Mouse (Mus musculus) lung, embryonic 14.5 days (tissue): ENCODE measurements around the gene Epha4. TPM values are rescaled to one million over a fixed set of nuclear protein-coding genes. Genes with fewer than 3 reads are reported as not detected.

Experiments
- ATAC-seq: fragments of 200-750 bp; cut with Nextera tagmentation; 2 replicates; pipeline ENCODE4 v1.8.0; 2017; ENCODE audit warnings: mild to moderate bottlenecking, moderate TSS enrichment, moderate library complexity; ENCODE audit not compliant: insufficient read depth
- DNase-seq: peaks from one replicate; pipeline ENCODE4 v3.0.0-alpha.2; 2015
- H3K27ac ChIP-seq: fragments of 300-500 bp; sonication (generic); 2 replicates; pipeline ENCODE4 v1.5.1; 2014; ENCODE audit warnings: low read depth, mild to moderate bottlenecking, moderate library complexity
- H3K27me3 ChIP-seq: fragments of 300-500 bp; sonication (generic); 2 replicates; pipeline ENCODE4 v1.6.1; 2014; ENCODE audit warnings: low read length, control low read depth; ENCODE audit not compliant: insufficient read depth
- H3K36me3 ChIP-seq: fragments of 300-500 bp; sonication (generic); 2 replicates; pipeline ENCODE4 v1.6.1; 2014; ENCODE audit warnings: control low read depth; ENCODE audit not compliant: insufficient read depth
- H3K4me1 ChIP-seq: fragments of 300-500 bp; sonication (generic); 2 replicates; pipeline ENCODE4 v1.6.1; 2014; ENCODE audit warnings: antibody characterized with exemption, control low read depth; ENCODE audit not compliant: insufficient read depth
- H3K4me2 ChIP-seq: fragments of 300-500 bp; sonication (generic); 2 replicates; pipeline ENCODE4 v1.6.1; 2014; ENCODE audit warnings: mild to moderate bottlenecking
- H3K4me3 ChIP-seq: fragments of 300-500 bp; sonication (generic); 2 replicates; pipeline ENCODE4 v1.5.1; 2014; ENCODE audit warnings: low read depth, low read length
- H3K9ac ChIP-seq: fragments of 300-500 bp; sonication (generic); 2 replicates; pipeline ENCODE4 v1.6.1; 2014
- H3K9me3 ChIP-seq: fragments of 300-500 bp; sonication (generic); 2 replicates; pipeline ENCODE4 v1.6.1; 2016; ENCODE audit warnings: low read depth, low read length, control low read depth
- CTCF ChIP-seq: IDR thresholded peaks from 2 replicates; pipeline ENCODE4 v1.5.1; 2016; ENCODE audit warnings: antibody characterized with exemption, low read depth
- WGBS: fragments of 180-500 bp; shearing (Covaris S2); extraction: QIAGEN DNeasy Blood & Tissue Kit; methylation state at CpG from one replicate; pipeline ENCODE4 v1.1.7; 2014; 5-methylcytosine and 5-hydroxymethylcytosine counted together
- polyA plus RNA-seq: library from polyadenylated mRNA; unstranded; fragments of >200 nt; fragmentation: Nextera tagmentation; extraction: Ambion mirVana; gene quantifications from 2 replicates; pipeline ENCODE4 v1.2.1, GENCODE M21; 2014

Epha4 gene
- polyA plus RNA-seq, 1 experiment from 2014 or later = 18.0 TPM

GRCm38 (mm10) chr1:77391590-77391989, 123.3 kb downstream of the Epha4 start:
- H3K4me3 ChIP-seq = no peak overlapping the region

GRCm38 (mm10) chr1:77389069-77389468, 125.8 kb downstream of the Epha4 start:
- no peaks in the 10 kb centered on the region for H3K27me3 ChIP-seq
- no peak for ATAC-seq
- no peak overlapping the region for H3K4me3 ChIP-seq
- H3K4me2 ChIP-seq = no peak overlapping the region
- no peak for TF ChIP-seq CTCF
- no peaks in the 10 kb centered on the region for H3K9me3 ChIP-seq
- no peak for DNase-seq
- WGBS = 89% methylated on average over 2 of the region's 2 CpGs
- H3K27ac ChIP-seq = no peak overlapping the region
- no peak overlapping the region for H3K9ac ChIP-seq
- 0 out of 2 replicates have a peak, but pooled peaks cover 10% of the 10 kb centered on the region for H3K36me3 ChIP-seq
- no peaks in the 10 kb centered on the region for H3K4me1 ChIP-seq

More at GRCm38 (mm10) chr1:77391590-77391989, 123.3 kb downstream of the Epha4 start:
- no peak for TF ChIP-seq CTCF
- no peaks in the 10 kb centered on the region for H3K4me1 ChIP-seq
- WGBS = 87% methylated on average over 6 of the region's 6 CpGs
- no peak overlapping the region for H3K27ac ChIP-seq
- ATAC-seq (no peak), DNase-seq (no peak)
- no peaks in the 10 kb centered on the region for H3K27me3 ChIP-seq
- H3K36me3 ChIP-seq = 0 out of 2 replicates have a peak, but pooled peaks cover 13% of the 10 kb centered on the region
- H3K4me2 ChIP-seq = no peak overlapping the region
- no peak overlapping the region for H3K9ac ChIP-seq
- H3K9me3 ChIP-seq = no peaks in the 10 kb centered on the region

GRCm38 (mm10) chr1:77388556-77388955, 126.3 kb downstream of the Epha4 start:
- no peak overlapping the region for H3K27ac ChIP-seq
- no peaks in the 10 kb centered on the region for H3K4me1 ChIP-seq
- H3K36me3 ChIP-seq = 0 out of 2 replicates have a peak, but pooled peaks cover 10% of the 10 kb centered on the region
- TF ChIP-seq CTCF = no peak
- 42% methylated on average over 4 of the region's 4 CpGs for WGBS
- H3K27me3 ChIP-seq = no peaks in the 10 kb centered on the region
- no peak for ATAC-seq
- H3K4me2 ChIP-seq = no peak overlapping the region
- H3K9me3 ChIP-seq = no peaks in the 10 kb centered on the region
- H3K4me3 ChIP-seq = no peak overlapping the region
- H3K9ac ChIP-seq = no peak overlapping the region
- no peak for DNase-seq

GRCm38 (mm10) chr1:77385613-77386012, 129.3 kb downstream of the Epha4 start:
- no peaks in the 10 kb centered on the region for H3K4me1 ChIP-seq
- TF ChIP-seq CTCF = no peak
- H3K4me2 ChIP-seq = no peak overlapping the region
- no peaks in the 10 kb centered on the region for H3K27me3 ChIP-seq
- ATAC-seq = no peak
- 77% methylated on average over 8 of the region's 8 CpGs for WGBS
- no peaks in the 10 kb centered on the region for H3K9me3 ChIP-seq
- no peak overlapping the region for H3K4me3 ChIP-seq
- H3K36me3 ChIP-seq = 0 out of 2 replicates have a peak, but pooled peaks cover 14% of the 10 kb centered on the region
- no peak for DNase-seq
- no peak overlapping the region for H3K27ac ChIP-seq
- no peak overlapping the region for H3K9ac ChIP-seq

- DNase-seq (no peak), ATAC-seq (no peak)
- Histone ChIP-seq H3K4me3 (no peak overlapping the region), H3K4me2 (no peak overlapping the region), H3K36me3 (peaks cover 19% of the 10 kb centered on the region; the same call in 1 of the 2 replicates), H3K4me1 (no peaks in the 10 kb centered on the region), H3K9me3 (no peaks in the 10 kb centered on the region), H3K27me3 (no peaks in the 10 kb centered on the region), H3K27ac (no peak overlapping the region), H3K9ac (no peak overlapping the region)
- WGBS = 78% methylated on average over 11 of the region's 11 CpGs
- no peak for TF ChIP-seq CTCF
These were observed 131.4 kb downstream of the Epha4 start for GRCm38 (mm10) chr1:77383466-77383865.

GRCm38 (mm10) chr1:77377550-77377980, 137.3 kb downstream of the Epha4 start:
- Histone ChIP-seq H3K27me3 (no peaks in the 10 kb centered on the region), H3K4me1 (no peaks in the 10 kb centered on the region), H3K36me3 (peaks cover 32% of the 10 kb centered on the region; the same call in 1 of the 2 replicates), H3K4me3 (no peak overlapping the region), H3K9me3 (no peaks in the 10 kb centered on the region), H3K27ac (no peak overlapping the region), H3K9ac (no peak overlapping the region), H3K4me2 (no peak overlapping the region)
- ATAC-seq (no peak), DNase-seq (no peak)
- WGBS = 83% methylated on average over 8 of the region's 8 CpGs
- no peak for TF ChIP-seq CTCF

GRCm38 (mm10) chr1:77374054-77374453, 140.8 kb downstream of the Epha4 start:
- Histone ChIP-seq H3K4me3 (no peak overlapping the region), H3K27me3 (no peaks in the 10 kb centered on the region), H3K36me3 (peaks cover 30% of the 10 kb centered on the region; the same call in 1 of the 2 replicates), H3K9me3 (no peaks in the 10 kb centered on the region), H3K4me1 (no peaks in the 10 kb centered on the region), H3K9ac (no peak overlapping the region), H3K4me2 (no peak overlapping the region), H3K27ac (no peak overlapping the region)
- no peak for TF ChIP-seq CTCF
- DNase-seq = no peak
- no peak for ATAC-seq
- WGBS = 59% methylated on average over 5 of the region's 5 CpGs
